Mouse (Mus musculus) Patski (cell line): Measurements from ENCODE around the gene Mef2b. TPM values are rescaled to one million over a fixed set of nuclear protein-coding genes. Genes with fewer than 3 reads are reported as not detected.

ENCODE experiments used
- ATAC-seq: fragments of 100-300 bp; one replicate; pipeline ENCODE4 v1.8.0; 2021
- CTCF ChIA-PET: fragments of 350-600 bp; sonication (Branson Sonifier 250); formaldehyde crosslinking; loops from one replicate; lab custom pipeline; 2022; ENCODE audit warnings: inconsistent platforms; lab: Charles Lee
- POLR2A ChIA-PET: fragments of 350-600 bp; sonication (Branson Sonifier 250); formaldehyde crosslinking; loops from one replicate; lab custom pipeline; 2022; ENCODE audit warnings: antibody characterized with exemption, inconsistent platforms; lab: Charles Lee
- DNase-seq: peaks from one replicate; pipeline ENCODE4 v3.0.0-alpha.2; 2011; ENCODE audit warnings: low read depth, low spot score
- H3K27me3 ChIP-seq: fragments of 371-371 bp; one replicate; pipeline ENCODE4 v1.5.1; 2021
- CTCF ChIP-seq: fragments of 100-300 bp; IDR thresholded peaks from one replicate; pipeline ENCODE4 v1.5.1; 2021
- in situ Hi-C: fragments of 300-500 bp; cut with MboI; formaldehyde crosslinking; loops from 3 replicates; pipeline ENCODE4 v1.11.1; 2018; ENCODE audit warnings: low pct_unique_long_range_greater_than_20kb, mixed read lengths
- polyA plus RNA-seq: library from polyadenylated mRNA; unstranded; gene quantifications from one replicate; pipeline ENCODE4 v1.2.3, GENCODE M21; 2021

Gene Mef2b
- polyA plus RNA-seq, 1 experiment from 2014 or later: 0.54 TPM

- POLR2A ChIA-PET: no interaction called here
Observed at GRCm38 (mm10) chr8:70134086-70134485, 5.4 kb upstream of the Mef2b start.

GRCm38 (mm10) chr8:70134931-70135330, 4.6 kb upstream of the Mef2b start:
- H3K27me3 ChIP-seq: no peaks in the 10 kb centered on the region
- CTCF ChIA-PET: no interaction called here
- POLR2A ChIA-PET: no interaction called here
- DNase-seq: no peak
- ATAC-seq: no peak
- in situ Hi-C loops: no loop called here
- no peak for TF ChIP-seq CTCF

More at GRCm38 (mm10) chr8:70134086-70134485, 5.4 kb upstream of the Mef2b start:
- CTCF ChIA-PET: no interaction called here
- no peak for TF ChIP-seq CTCF
- ATAC-seq: no peak
- no peaks in the 10 kb centered on the region for H3K27me3 ChIP-seq
- in situ Hi-C loops: no loop called here
- no peak for DNase-seq

GRCm38 (mm10) chr8:70136591-70136990, 2.9 kb upstream of the Mef2b start:
- H3K27me3 ChIP-seq: no peaks in the 10 kb centered on the region
- no peak for DNase-seq
- no peak for TF ChIP-seq CTCF
- no peak for ATAC-seq
- in situ Hi-C loops: no loop called here
- ChIA-PET CTCF (no interaction called here), POLR2A (no interaction called here)

DNA sequence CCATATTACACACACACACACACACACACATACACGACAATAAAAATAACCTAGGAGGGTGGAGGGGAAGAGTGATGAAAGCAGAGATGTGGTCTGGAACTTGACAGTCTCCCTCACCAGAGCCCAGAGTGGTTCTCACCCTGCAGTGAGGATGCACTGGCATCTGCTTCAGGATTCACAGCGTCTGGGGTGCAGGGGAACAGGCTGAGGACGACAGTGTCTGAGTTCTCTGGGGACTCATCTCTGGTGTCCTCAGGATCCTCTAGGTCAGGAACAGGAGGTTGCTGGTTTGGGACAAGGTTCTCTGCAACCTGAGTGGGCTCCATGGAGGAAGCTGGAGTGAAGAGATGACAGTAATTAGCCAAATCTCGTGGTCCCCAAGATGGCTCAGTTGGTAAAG, 1.6 kb upstream of the Mef2b start:
- DNase-seq: no peak
- in situ Hi-C loops: no loop called here
- POLR2A ChIA-PET: no interaction called here
- no peaks in the 10 kb centered on the region for H3K27me3 ChIP-seq
- TF ChIP-seq CTCF: no peak
- ATAC-seq: no peak
- CTCF ChIA-PET: no interaction called here

GRCm38 (mm10) chr8:70139981-70140380, 470 bp downstream of the Mef2b start:
- DNase-seq (no peak), ATAC-seq (no peak)
- in situ Hi-C loops: no loop called here
- POLR2A ChIA-PET: interaction anchor here (1.0 to 1.6 kb wide), 2 partner anchors 11 to 104 kb away, joined by 3 to 4 read pairs; no protein-coding TSS in a partner anchor
- no peak for TF ChIP-seq CTCF
- H3K27me3 ChIP-seq: no peaks in the 10 kb centered on the region
- CTCF ChIA-PET: interaction anchor here (1.1 kb wide), 1 partner anchor 9 kb away, joined by 4 read pairs; no protein-coding TSS in a partner anchor

DNA sequence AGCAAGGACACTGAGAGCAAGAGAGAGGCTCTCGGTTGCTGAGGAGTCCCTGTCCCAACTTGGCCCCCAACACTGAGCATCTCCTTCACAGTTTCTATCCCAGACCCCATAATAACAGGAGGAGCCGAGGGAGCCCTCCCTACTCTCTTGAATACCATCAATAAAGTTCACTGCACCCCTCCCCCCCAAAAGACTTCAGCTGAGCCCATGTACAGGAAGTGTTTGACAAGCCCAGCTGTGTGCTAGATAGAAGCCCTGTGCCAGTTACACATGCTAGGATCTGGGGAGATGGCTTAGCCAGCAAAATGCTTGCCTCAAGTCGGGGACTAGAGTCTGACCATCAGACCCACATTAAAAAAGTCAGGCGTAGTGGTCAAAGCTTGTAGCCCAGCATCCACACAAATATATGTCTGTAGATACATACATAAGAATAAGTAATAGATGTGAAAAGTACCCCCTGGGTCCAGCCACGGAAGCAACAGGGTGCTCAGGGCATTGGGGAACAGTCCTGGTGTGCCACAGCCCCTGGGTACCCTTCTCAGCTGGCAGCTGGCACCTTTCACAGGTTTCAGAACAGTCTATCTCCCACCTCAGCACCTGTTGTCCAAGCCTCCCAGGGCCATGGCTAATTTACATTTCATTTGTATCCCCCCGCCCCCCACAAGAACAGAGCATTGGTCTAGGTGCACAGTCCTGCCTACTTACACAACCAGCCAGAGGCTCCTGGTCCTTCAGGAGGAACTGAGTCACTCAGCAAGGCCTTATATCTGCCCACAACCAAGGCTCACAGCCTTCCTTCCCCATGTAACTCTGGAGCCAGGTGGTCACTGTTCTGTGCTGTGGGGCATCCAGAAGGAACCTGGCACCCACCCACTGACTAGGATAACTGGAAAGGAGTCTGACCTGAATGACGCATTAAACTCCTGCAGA, 8.4 kb downstream of the Mef2b start:
- no peak for TF ChIP-seq CTCF

DNA sequence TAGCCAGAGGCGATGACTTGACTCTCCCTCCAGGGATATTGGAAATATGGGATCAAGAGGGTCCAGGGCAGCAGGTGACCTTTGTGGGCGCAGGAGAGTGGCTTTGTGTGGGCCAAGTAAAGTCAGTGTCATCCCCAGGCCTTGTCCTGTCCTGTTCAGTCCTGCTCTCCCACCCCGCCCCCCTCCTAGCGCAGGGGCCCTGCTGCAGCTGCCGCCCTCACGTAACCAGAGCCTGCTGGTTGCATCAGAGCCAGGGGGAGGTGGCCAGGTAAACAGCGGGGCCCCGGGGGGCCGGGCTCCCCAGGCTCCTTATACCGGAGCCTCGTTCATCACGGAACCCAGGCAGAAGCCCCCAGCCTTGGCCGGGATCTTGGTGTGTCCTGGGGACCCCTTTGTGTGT, 10.6 kb downstream of the Mef2b start:
- no peaks in the 10 kb centered on the region for H3K27me3 ChIP-seq
- in situ Hi-C loops: loop anchor here (25.0 kb wide), 1 partner anchor 238 kb away; the partner anchor contains the start of genes Ndufa13, Tssk6 and Yjefn3
- DNase-seq (no peak), ATAC-seq (no peak)
- CTCF ChIA-PET: no interaction called here
- POLR2A ChIA-PET: interaction anchor here (1.2 kb wide), 1 partner anchor 11 kb away, joined by 3 read pairs; the partner anchor contains the start of genes Borcs8, Mef2b and Rfxank
- TF ChIP-seq CTCF: no peak

More for the DNA sequence above, 8.4 kb downstream of the Mef2b start:
- ChIA-PET POLR2A (no interaction called here), CTCF (interaction anchor here (0.9 kb wide), 1 partner anchor 8 kb away, joined by 4 read pairs; the partner anchor contains the start of gene Mef2b)
- no peak for ATAC-seq
- in situ Hi-C loops: no loop called here
- H3K27me3 ChIP-seq: no peaks in the 10 kb centered on the region
- DNase-seq: no peak

- in situ Hi-C loops: loop anchor here (25.0 kb wide), 1 partner anchor 240 kb away; the partner anchor contains the start of genes Ndufa13, Tssk6 and Yjefn3
- POLR2A ChIA-PET: no interaction called here
- CTCF ChIA-PET: no interaction called here
- TF ChIP-seq CTCF: no peak
- ATAC-seq (peak; percentile 71), DNase-seq (no peak)
- H3K27me3 ChIP-seq: no peaks in the 10 kb centered on the region
Observed at GRCm38 (mm10) chr8:70152537-70153257, 13.2 kb downstream of the Mef2b start.

- in situ Hi-C loops: loop anchor here (25.0 kb wide), 1 partner anchor 245 kb away; the partner anchor contains the start of genes Ndufa13, Tssk6 and Yjefn3
- ATAC-seq (no peak), DNase-seq (no peak)
- no peak for TF ChIP-seq CTCF
- POLR2A ChIA-PET: interaction anchor here (0.7 kb wide), 1 partner anchor 255 kb away, joined by 3 read pairs; the partner anchor contains the start of gene Tssk6
- CTCF ChIA-PET: interaction anchor here (1.5 kb wide), 1 partner anchor 14 kb away, joined by 3 read pairs; no protein-coding TSS in a partner anchor
- no peaks in the 10 kb centered on the region for H3K27me3 ChIP-seq
Observed at GRCm38 (mm10) chr8:70157240-70157800, 17.8 kb downstream of the Mef2b start.
